Mouse (Mus musculus): Measurements from ENCODE around the gene Irx2. TPM values are rescaled to one million over a fixed set of nuclear protein-coding genes. Genes with fewer than 3 reads are reported as not detected.

The Irx2 gene
- polyA plus RNA-seq, 1 experiment from 2014 or later = 6.7 TPM

- ATAC-seq (ENCODE audit: low FRiP score, low TSS enrichment) = no peak
- Histone ChIP-seq H3K9me3 (ENCODE audit: low read length) (no peaks in the 10 kb centered on the region), H3K27me3 (ENCODE audit: insufficient read depth, low read length) (peaks cover 96% of the 10 kb centered on the region), H3K4me1 (ENCODE audit: insufficient read depth, low read length) (peaks cover 5% of the 10 kb centered on the region; the same call in 1 of the 2 replicates), H3K4me3 (ENCODE audit: low read length) (no peak overlapping the region), H3K36me3 (ENCODE audit: insufficient read depth, low read length) (no peaks in the 10 kb centered on the region), H3K4me2 (replicated peaks; ENCODE audit: low read depth, low read length) (no peak overlapping the region), H3K27ac (ENCODE audit: low read length) (no peak overlapping the region), H3K9ac (replicated peaks; ENCODE audit: low read length) (no peak overlapping the region)
- 8% methylated on average over 7 of the region's 7 CpGs for WGBS
Observed at GRCm38 (mm10) chr13:72634752-72635315, 6.2 kb downstream of the Irx2 start.

GRCm38 (mm10) chr13:72636331-72636851, 7.8 kb downstream of the Irx2 start:
- Histone ChIP-seq H3K4me1 (ENCODE audit: insufficient read depth, low read length) (peaks cover 7% of the 10 kb centered on the region; the same call in 1 of the 2 replicates), H3K27me3 (ENCODE audit: insufficient read depth, low read length) (peaks cover 96% of the 10 kb centered on the region), H3K4me2 (replicated peaks; ENCODE audit: low read depth, low read length) (no peak overlapping the region), H3K9me3 (ENCODE audit: low read length) (no peaks in the 10 kb centered on the region), H3K36me3 (ENCODE audit: insufficient read depth, low read length) (no peaks in the 10 kb centered on the region), H3K27ac (ENCODE audit: low read length) (no peak overlapping the region), H3K4me3 (ENCODE audit: low read length) (no peak overlapping the region), H3K9ac (replicated peaks; ENCODE audit: low read length) (no peak overlapping the region)
- under 1% methylated on average over 20 of the region's 20 CpGs for WGBS
- no peak for ATAC-seq (ENCODE audit: low FRiP score, low TSS enrichment)

DNA sequence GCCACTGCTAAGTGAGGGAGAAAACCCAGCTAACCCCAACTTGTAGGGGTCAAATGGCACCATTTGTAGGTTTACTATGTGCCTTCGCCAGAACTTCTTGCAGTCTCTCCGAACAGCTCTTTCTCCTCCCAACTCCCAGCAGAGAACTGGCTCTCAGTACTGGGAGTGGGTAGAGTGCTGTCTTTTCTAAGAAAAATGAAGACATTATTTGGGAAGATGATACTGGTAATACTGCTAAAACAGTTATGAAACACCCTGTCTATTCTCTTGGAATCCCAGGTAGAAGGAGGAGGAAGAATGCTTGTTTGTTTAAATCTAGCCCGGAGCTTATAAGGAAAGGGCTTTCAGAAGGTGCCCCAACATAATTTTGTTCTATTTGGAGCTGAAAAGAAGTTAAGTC, 8.9 kb downstream of the Irx2 start:
- WGBS = 5% methylated on average over 3 of the region's 3 CpGs
- ATAC-seq (ENCODE audit: low FRiP score, low TSS enrichment) = no peak
- no peaks in the 10 kb centered on the region for H3K9me3 ChIP-seq (ENCODE audit: low read length)
- H3K4me2 ChIP-seq (replicated peaks; ENCODE audit: low read depth, low read length) = no peak overlapping the region
- H3K9ac ChIP-seq (replicated peaks; ENCODE audit: low read length) = no peak overlapping the region
- H3K27ac ChIP-seq (ENCODE audit: low read length) = no peak overlapping the region
- H3K4me1 ChIP-seq (ENCODE audit: insufficient read depth, low read length) = peaks cover 7% of the 10 kb centered on the region; the same call in 1 of the 2 replicates
- H3K36me3 ChIP-seq (ENCODE audit: insufficient read depth, low read length) = no peaks in the 10 kb centered on the region
- H3K4me3 ChIP-seq (ENCODE audit: low read length) = no peak overlapping the region
- peaks cover 94% of the 10 kb centered on the region for H3K27me3 ChIP-seq (ENCODE audit: insufficient read depth, low read length)

DNA sequence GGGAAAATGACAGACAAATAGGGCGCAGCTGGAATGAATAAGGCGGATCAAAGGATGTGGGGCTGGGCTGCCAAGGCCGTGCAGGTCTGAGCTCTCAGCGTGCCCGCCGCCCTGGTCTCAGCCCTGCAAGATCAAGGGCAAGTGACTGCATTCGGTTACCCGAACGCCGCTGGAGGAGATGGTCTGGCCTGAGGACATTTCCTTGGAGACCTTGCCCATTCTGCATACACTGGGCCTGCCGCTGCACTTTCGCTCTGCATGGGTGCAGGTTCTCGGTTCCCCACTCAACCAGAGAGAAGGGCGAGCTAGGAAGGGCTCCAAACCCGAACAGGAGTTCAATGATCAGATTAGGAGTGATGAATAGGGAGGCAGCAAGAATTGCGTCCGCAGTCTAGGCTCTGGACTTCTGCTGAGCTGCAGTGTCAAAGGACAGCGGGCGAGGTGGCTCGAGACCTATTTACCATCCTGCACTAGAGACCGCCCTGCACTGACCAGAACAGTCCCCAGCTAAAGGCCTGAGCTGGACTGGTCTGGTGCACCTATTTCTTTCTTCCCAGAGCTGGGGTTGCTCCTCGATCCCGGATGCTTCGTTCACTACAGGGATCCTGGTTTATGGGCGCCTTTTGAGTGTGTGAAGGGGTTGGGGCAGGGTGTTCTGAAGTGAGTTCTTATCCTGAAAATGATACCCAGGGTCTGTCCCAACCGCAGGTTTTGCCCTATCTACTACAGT, 9.9 kb downstream of the Irx2 start:
- peaks cover 7% of the 10 kb centered on the region; the same call in 1 of the 2 replicates for H3K4me1 ChIP-seq (ENCODE audit: insufficient read depth, low read length)

GRCm38 (mm10) chr13:72639441-72640130, 11.0 kb downstream of the Irx2 start:
- ATAC-seq (ENCODE audit: low FRiP score, low TSS enrichment) = peak; percentile 62
- Histone ChIP-seq H3K9me3 (ENCODE audit: low read length) (no peaks in the 10 kb centered on the region), H3K27ac (ENCODE audit: low read length) (no peak overlapping the region), H3K4me2 (replicated peaks; ENCODE audit: low read depth, low read length) (peak overlapping the region; percentile 63), H3K4me3 (ENCODE audit: low read length) (peak overlapping the region; percentile 51), H3K9ac (replicated peaks; ENCODE audit: low read length) (peak overlapping the region; percentile 56), H3K27me3 (ENCODE audit: insufficient read depth, low read length) (peaks cover 87% of the 10 kb centered on the region), H3K36me3 (ENCODE audit: insufficient read depth, low read length) (no peaks in the 10 kb centered on the region), H3K4me1 (ENCODE audit: insufficient read depth, low read length) (peaks cover 7% of the 10 kb centered on the region; the same call in 1 of the 2 replicates)
- under 1% methylated on average over 32 of the region's 32 CpGs for WGBS

More for the DNA sequence above, 9.9 kb downstream of the Irx2 start:
- ATAC-seq (ENCODE audit: low FRiP score, low TSS enrichment) = no peak
- no peak overlapping the region for H3K27ac ChIP-seq (ENCODE audit: low read length)
- peaks cover 90% of the 10 kb centered on the region for H3K27me3 ChIP-seq (ENCODE audit: insufficient read depth, low read length)
- no peaks in the 10 kb centered on the region for H3K9me3 ChIP-seq (ENCODE audit: low read length)
- no peak overlapping the region for H3K4me3 ChIP-seq (ENCODE audit: low read length)
- peak overlapping the region; percentile 63; the same call in 1 of the 2 replicates for H3K4me2 ChIP-seq (replicated peaks; ENCODE audit: low read depth, low read length)
- 2% methylated on average over 26 of the region's 26 CpGs for WGBS
- H3K9ac ChIP-seq (replicated peaks; ENCODE audit: low read length) = no peak overlapping the region
- H3K36me3 ChIP-seq (ENCODE audit: insufficient read depth, low read length) = no peaks in the 10 kb centered on the region

DNA sequence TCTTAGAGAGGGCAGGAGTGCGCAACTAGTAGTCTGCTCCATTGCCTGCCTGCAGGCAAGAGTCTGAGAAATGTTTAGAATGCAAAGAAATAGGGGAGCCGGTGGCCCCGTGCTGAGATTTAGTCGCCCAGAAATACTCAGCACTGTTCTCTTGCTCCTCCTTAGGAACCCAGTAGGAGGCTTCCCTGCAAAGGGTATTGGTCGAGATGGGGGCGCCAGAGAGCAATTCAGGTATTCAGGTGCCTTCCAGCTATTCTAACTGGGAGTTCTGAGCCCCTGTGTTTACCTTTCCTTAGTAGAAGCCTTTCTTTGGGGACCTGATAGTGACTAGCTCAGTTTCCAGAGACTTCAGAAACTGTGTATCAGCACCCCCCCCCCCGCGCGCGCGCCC, 11.5 kb downstream of the Irx2 start:
- Histone ChIP-seq H3K27ac (ENCODE audit: low read length) (no peak overlapping the region), H3K4me1 (ENCODE audit: insufficient read depth, low read length) (peaks cover 7% of the 10 kb centered on the region; the same call in 1 of the 2 replicates), H3K9ac (replicated peaks; ENCODE audit: low read length) (peak overlapping the region; percentile 56; the same call in 1 of the 2 replicates), H3K36me3 (ENCODE audit: insufficient read depth, low read length) (no peaks in the 10 kb centered on the region), H3K4me3 (ENCODE audit: low read length) (peak overlapping the region; percentile 51), H3K27me3 (ENCODE audit: insufficient read depth, low read length) (peaks cover 87% of the 10 kb centered on the region), H3K9me3 (ENCODE audit: low read length) (no peaks in the 10 kb centered on the region), H3K4me2 (replicated peaks; ENCODE audit: low read depth, low read length) (peak overlapping the region; percentile 63)
- ATAC-seq (ENCODE audit: low FRiP score, low TSS enrichment) = peak; percentile 60
- 5% methylated on average over 11 of the region's 11 CpGs for whole genome bisulfite sequencing

DNA sequence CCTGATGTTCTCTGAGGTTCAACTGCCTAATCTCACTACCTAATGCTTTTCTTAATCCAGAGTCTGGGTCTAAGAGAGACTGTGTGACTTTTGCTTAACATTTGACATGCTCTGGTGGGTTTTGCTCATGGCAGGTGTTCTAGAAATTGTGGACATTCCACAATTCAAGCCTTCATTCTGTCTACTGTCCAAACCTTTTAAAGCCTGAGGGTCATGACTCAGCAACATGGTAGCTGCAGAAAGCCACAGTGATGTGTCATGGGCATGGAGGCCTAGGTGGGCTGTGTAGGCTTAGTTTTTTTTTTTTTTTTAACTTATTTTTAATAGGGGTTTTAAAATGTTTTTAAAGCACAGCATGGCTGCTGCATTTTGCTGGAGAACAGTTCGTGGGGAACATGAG, 27.8 kb downstream of the Irx2 start:
- H3K4me2 ChIP-seq (replicated peaks; ENCODE audit: low read depth, low read length) = no peak overlapping the region
- H3K4me1 ChIP-seq (ENCODE audit: insufficient read depth, low read length) = no peaks in the 10 kb centered on the region
- H3K9me3 ChIP-seq (ENCODE audit: low read length) = no peaks in the 10 kb centered on the region
- 37% methylated on average over 1 of the region's 1 CpGs for WGBS
- no peaks in the 10 kb centered on the region for H3K36me3 ChIP-seq (ENCODE audit: insufficient read depth, low read length)
- H3K4me3 ChIP-seq (ENCODE audit: low read length) = no peak overlapping the region
- H3K27me3 ChIP-seq (ENCODE audit: insufficient read depth, low read length) = no peaks in the 10 kb centered on the region
- no peak overlapping the region for H3K27ac ChIP-seq (ENCODE audit: low read length)
- H3K9ac ChIP-seq (replicated peaks; ENCODE audit: low read length) = no peak overlapping the region
- ATAC-seq (ENCODE audit: low FRiP score, low TSS enrichment) = no peak

GRCm38 (mm10) chr13:72675826-72676225, 47.2 kb downstream of the Irx2 start:
- no peak overlapping the region for H3K4me2 ChIP-seq (replicated peaks; ENCODE audit: low read depth, low read length)
- no peaks in the 10 kb centered on the region for H3K27me3 ChIP-seq (ENCODE audit: insufficient read depth, low read length)
- no peaks in the 10 kb centered on the region for H3K9me3 ChIP-seq (ENCODE audit: low read length)
- H3K4me3 ChIP-seq (ENCODE audit: low read length) = no peak overlapping the region
- H3K4me1 ChIP-seq (ENCODE audit: insufficient read depth, low read length) = no peaks in the 10 kb centered on the region
- WGBS = 88% methylated on average over 1 of the region's 1 CpGs
- H3K9ac ChIP-seq (replicated peaks; ENCODE audit: low read length) = no peak overlapping the region
- no peak for ATAC-seq (ENCODE audit: low FRiP score, low TSS enrichment)
- H3K36me3 ChIP-seq (ENCODE audit: insufficient read depth, low read length) = no peaks in the 10 kb centered on the region
- H3K27ac ChIP-seq (ENCODE audit: low read length) = no peak overlapping the region
